Mouse (Mus musculus) right cerebral cortex, postnatal 10 days (tissue): Measurements from ENCODE around the gene Vwa8.

ENCODE experiments used
- DNase-seq, 2 experiments: peaks; one replicate each; pipeline ENCODE4 v3.0.0; 2021; ENCODE audit warnings: low spot score in 2 of 2

Vwa8 gene

DNA sequence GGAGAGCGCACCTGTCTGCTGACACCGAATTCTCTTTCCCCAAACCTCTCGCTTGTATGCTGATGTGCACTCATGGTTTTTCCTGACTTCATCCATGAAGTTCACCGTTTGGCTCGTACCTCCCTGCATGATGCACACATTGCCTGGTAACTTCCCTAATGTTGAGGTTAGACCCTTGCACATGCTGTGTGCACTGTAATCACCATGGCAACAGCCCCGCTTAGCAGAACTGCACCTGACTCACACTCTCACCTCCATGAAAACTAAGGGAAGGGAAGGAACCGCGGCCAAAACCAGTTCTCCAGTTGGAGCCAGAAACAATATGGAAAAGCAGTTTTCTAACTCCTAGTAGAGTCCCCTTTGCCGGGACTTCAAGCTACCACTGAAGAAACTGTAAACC lies 294.8 kb downstream of the Vwa8 start:
- no peak for DNase-seq

DNA sequence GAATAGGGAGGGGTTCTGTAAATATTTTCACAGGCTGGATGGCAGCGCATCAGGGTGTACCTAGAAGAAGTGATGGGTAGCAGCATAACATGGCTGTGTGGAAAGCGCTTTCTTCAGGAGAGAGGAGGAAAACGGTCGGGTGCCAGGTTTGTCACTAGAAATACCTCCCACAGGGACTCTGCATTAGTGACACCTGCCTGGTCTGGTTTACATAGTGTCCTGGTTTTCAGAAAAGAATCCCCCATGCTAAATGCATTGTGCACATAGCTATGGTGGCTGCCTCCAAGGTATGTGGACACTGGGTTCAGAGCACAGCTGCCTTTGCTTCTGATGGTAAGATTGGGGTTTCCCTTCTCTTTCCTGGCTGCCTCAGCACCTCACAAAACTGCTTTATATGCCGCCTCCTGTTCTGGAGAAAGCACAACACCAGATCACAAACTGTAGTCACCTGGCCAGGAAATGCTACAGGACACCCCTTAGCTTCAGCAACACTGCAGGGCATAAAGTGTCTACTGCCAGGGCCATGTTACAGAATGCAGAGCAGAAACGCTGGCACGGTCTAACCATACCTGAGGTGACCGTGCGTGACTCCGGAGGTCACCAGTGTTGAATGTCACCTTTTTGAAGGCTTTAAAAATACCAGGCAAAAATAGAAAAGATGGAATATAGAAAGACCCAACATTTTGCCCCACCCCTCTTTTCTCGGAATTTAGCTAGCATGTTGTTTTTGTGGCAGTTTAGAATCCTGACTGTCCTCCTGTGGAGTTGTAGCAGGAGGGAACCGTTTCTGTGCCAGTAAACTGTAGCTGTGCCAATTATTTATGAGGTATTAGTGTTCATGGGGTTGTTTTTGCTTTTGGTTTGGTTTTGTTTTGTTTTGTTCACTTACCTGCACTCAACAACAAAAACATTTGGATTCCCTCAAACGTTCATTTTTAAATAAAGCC lies 295.7 kb downstream of the Vwa8 start:
- no peak for DNase-seq

DNA sequence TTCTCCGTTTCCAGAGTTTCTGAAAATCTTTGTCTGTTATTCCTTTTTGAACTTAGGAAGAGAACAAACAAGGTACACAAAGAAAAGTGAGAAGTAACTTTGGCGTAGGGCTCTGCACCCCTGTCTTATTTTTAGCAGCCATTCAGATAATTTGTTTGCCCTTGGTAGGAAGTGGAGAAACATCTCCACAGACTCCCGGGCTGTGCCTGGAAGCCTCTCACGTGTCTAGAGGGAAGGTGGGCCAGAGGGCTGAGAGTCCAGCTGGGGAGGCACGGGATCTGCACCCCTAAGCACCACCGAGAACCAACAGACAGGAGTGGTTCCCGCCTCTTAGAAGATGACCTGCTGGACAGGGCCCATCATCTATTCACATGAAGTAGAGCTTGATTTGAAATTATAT lies 302.9 kb downstream of the Vwa8 start:
- DNase-seq, result no peak

DNA sequence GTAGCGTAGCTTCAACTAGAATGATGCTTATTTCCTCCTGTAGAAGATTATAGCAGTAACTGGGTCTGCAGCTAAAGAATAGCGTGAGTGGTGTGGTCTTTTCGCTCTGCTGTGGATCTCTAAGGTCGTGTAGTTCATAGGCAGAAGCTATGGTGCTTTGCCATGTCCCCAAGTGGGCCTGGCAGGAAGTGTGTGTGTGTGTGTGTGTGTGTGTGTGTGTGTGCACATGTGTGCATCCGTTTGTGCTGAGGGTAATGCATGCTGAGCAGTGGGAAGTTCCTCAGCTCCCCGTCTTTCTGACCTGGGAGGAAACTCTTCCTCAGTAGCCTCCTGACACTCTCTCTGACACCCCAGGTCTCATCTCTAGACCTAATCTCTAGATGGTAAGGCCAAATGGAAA lies 305.0 kb downstream of the Vwa8 start:
- DNase-seq, result no peak

DNA sequence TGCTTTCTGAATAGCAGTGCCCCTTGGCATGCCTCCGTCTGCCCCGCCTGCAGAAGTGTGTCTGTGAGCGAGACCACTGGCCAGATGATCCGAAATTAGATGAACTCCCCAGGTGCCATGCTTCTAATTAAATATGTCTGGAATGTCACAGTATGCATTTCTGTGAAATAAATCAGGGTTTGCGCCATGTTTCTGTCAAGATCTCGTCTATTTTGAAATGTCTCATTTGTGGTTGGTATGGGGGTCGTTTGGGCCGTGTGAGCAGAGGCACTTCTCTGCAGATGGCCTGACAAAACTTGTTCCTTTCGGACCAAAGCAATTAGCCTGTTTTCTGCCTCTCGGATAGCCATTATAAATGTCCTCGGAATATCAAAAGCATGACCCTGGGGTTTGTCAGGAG lies 306.1 kb downstream of the Vwa8 start:
- no peak for DNase-seq

DNA sequence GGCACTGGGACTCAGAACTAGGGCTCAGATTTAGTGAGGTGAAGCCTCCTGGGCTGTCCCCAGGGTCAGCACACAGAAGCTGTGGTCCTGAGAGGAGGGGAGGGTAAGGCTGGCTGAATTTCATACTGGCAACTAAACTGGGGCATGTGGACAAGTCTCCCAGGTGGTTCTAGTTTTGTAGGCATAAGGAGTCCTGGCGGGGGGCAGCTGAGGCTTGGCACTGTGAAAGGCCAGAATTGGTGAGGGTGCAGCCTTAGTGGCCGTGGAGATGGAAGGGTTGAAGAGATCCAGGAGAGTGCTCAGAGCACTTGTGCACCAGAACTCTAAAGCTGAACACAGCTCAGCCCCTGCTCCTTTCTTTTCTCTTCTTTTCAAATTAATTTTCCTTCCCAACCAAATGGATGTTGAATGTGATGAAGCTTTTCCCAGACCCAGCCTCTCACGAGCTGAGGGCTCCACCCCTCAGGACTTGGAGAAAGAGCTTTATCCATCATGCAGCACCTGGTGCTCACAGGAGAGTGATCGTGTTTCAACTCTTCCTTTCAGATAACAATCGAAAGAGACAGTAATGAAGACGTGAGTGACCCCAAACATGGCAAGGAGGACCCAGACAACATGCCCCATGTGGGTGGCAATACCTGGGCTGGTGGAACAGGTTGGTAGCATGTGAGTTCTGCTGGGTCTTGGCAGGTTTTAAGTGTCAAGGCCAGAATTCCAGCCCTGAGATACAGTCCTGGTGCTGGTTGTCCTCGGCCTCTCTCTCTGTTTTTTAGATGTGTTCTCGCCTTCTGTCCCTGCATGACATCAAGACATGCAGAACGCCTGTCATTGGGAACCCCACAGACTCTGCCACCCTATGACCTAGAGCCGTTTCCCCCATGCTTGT lies 307.9 kb downstream of the Vwa8 start:
- DNase-seq, result no peak

DNA sequence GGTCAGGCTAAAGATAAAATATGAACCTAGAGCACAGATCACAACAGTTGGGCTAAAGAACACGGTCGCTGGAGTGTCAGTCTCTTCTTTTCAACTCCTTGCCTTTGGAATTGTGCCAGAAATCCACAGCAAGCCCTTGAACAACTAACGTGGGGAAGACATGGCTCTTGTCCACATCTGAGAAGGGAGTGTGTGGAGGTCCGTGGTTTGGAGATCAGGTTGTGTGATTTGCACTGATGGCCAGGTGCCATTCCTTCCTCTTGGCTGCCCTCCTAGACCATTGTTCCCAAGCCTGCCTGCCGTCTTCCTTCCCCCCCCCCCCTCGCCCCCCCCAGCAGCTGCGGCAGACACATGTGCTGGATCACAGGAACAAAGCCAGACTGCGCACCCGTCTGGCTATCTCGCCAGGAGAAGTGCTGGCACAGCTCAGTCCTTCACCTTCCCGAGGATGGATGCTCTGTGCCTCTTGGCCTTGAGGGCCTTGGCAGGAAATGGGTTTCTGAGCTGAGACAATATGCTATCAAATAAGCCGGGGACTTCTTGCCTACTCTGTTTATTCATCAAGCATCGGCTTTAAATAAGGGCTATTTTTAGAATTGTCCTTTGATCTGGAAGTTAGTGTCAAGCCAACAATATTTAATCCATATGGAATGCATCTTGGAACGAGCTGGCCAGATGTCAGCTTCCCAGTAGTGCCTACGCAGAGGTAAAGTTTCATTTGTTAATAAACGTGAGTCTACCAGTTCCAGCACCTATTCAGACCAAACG lies 308.8 kb downstream of the Vwa8 start:
- DNase-seq, result peak in 1 of 2 experiments; percentile 35

DNA sequence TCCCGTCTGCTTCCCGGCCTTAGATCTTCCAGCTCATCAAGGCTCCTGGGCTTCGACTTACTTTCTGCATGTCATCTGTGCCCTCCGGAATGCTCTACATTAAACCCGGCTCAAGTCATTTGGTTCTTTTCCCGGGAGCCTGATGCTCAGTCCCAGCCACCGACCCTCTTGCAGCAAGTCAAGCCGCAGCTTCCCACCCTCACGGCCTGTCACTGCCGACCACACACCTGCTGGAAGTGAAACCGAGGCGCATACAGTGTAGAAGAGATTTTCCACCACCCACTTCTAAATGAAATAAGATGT lies 309.3 kb downstream of the Vwa8 start:
- DNase-seq, result no peak

DNA sequence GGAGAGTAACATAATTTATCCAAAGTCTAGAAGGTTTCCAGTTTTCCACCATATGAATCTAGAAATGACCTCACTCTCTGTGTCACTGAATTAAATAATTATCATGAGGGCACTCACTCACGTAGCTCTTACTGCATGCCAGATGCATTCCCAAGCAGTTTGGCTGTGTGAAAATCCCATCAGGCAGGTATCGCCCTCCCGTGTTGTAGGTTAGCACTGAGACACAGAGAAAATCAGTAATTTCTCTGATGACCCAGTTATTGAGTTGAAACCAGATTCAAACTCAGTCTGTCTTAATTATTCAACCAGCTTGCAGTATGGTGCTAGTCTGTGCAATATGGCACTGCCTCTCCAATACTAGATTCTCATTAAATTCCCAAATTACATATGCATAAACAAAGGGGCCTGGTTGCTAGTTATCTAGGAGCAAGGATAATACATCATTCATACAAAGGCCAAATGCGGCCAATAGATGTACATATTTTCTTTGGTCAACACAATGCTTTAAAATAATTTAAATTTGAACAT lies 309.9 kb downstream of the Vwa8 start:
- no peak for DNase-seq

DNA sequence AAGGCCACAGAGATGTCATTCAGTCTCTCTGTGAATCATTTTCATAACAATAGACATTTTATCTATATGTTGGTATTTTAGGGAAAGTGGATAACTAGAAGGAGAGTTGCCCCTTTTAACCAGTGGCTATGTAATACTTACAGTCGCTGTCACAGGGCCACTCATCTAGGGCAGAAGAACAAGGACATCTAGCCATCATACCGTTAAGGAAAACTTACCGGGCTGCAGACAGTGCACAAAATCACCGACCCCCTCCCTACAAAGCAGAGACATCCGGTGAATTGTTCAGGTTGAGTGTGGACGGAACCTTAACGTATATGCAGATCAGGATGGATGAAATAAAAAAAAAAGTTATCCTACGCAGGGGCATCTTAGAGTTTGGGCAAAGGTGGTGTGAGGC lies 310.6 kb downstream of the Vwa8 start:
- DNase-seq, result no peak

DNA sequence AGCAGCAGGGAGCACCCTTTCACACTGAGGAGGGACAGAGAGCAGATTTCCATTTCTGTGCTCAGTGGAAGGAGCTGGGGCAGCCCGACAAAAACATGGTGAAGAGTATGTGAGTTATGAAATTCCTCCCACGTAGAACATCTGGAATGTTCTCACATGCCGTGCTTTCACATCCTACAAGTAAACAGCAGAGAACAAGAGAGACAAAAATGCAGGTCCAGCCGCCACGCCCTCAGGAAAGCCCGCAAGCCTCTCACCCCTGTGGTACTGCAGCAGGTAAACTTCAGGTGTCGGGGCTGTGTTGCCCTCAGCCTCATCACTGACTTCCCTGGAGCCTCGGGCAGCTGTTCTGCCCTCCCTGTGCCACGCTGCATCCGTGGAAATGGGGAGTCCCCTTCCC lies 311.6 kb downstream of the Vwa8 start:
- no peak for DNase-seq

DNA sequence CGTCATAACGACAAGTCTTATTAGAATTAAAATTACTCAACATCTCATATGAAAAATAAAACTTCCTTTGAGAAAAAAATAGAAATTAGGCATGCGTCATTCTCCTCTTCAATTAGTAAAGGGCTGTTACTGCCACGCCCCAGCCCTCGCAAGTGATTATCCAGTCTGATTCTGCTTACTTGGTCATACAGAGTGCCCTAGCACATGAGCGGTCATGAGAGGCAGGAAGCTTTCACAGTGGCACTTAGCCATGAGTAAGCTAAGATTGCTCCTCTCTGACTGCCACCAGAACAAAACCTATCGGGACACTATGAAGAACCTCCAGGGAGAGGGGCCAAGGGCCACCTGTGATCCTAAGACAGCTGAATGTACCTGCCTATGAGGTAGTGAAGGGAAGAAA lies 312.1 kb downstream of the Vwa8 start:
- DNase-seq, result no peak

DNA sequence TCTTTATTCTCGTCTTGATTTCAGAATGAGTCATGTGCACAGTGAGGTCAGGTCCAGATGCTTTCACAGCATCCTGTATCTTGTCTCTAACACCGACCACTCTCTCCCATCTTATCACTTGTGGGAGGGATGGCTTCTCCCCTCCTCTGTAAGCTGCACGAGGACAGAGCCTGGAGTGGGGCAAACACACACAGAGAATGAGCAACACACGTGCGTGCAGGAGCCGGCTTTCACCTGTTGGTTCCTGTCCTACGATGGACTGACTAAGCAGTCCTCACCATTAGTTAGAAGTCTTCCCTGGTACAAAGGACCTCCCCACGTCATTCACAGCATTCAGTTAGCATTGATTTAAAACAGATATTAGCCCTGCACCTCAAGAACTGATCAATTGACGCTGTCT lies 312.9 kb downstream of the Vwa8 start:
- no peak for DNase-seq

DNA sequence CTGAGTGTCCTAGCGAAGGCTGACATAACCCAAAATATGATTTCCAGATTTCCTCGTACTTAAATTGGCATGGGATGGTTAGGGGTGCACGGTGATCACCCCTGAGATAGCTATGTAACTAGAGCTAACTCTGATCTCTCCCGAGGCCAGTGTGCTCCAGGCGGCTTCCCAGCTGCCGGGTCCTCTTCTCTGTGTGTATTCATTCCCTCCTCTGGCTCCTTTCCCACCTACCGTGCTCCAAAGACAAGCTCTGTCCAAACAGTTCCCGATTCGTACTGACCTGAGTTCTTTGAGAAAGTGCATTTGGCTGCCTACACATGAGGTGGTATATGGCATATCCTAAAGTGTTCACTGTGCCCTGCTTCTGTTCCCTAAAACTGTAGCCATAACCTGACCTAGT lies 313.8 kb downstream of the Vwa8 start:
- DNase-seq, result peak in 1 of 2 experiments; percentile 45

DNA sequence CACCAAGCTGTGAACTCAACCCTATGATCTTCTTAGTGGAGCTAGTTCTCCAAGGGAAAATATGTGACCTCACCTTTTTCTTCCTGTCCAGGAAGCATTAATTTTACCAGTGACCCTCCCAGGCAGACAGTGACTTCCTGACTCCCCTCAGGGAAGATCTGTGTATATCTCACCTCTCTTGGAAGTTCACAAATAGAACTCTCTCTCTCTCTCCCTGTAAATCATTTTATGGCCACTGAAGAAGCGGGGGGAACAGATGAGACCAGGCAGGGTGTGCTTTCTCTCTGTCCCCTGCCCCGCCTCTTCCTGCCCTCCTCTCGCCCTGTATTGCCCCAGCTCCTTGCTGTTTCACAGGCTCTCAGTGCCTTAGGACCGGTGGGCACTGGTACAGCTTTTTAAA lies 315.5 kb downstream of the Vwa8 start:
- no peak for DNase-seq

DNA sequence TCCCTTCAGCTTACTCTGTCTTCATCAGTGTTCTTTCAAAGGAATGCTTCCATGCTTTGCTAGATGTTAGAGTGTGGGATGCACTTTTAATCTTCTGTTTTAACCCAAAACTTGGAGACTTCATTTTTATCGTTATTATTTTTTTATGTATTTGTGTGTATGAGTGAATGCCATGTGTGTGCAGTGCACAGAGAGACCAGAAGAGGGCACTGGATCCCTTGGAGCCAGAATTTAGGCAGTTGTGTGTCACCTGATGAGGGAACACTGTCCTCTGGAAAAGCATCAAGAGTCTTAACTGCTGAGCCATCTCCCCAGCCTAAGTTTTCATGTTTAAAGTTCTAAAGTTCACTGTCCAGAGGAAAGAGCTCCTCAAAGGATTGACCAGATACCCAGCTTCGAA lies 316.1 kb downstream of the Vwa8 start:
- no peak for DNase-seq

DNA sequence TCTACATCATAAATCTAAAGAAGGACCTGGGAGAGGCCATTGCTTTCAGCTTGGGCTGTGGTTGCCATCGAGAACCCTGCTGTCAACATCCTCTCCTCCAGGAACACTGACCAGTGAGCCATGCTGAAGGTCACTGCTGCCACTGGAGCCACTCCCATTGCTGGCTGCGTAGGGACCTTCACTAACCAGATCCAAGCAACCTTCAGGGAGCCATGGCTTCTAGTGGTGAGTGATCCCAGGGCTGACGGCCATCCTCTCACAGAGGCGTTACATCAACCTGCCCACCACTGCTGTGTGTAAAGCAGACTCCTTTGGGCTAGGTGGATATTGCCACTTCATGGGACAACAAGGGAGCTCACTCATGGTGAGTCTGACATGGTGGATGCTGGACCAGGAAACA lies 325.7 kb downstream of the Vwa8 start:
- DNase-seq, result no peak

DNA sequence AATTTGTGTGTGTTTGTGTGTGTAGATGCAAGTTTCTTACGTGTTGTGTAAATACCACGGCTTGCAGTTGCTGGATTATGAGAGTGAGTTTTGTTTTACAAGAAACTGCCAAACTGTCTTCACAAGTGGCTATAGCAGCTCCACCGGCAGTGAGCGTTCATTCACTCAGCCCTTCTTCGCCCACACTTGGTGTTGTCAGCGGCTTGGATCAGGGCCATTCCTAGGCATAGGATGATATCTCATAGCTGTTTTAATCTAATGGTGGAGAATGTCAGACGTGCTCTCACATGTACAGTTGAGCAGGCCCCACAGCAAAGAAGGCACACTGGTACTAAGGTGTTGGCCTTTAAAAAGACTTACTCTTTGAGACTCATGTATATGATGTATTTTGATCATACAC lies 328.9 kb downstream of the Vwa8 start:
- peak; percentile 60 to 67 for DNase-seq

DNA sequence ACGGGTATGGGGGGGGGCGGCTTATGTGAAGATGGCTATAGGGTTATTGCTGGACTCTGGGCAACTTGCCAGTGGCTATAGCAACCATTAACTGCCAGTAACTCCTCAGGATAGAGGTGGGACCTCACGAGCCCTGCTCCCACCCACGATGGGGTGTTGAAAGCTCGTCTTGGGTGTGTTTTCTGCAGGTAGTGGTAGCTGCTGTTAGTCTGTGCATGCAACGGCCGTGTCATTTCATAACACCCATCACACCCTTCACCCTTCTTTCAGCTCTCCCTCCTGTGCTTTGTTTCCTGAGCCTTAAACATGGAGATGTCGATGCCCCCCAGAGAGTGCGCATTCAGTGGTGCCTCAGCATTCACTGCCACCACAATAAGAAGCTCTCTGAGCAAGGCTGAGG lies 329.4 kb downstream of the Vwa8 start:
- DNase-seq, result no peak

DNA sequence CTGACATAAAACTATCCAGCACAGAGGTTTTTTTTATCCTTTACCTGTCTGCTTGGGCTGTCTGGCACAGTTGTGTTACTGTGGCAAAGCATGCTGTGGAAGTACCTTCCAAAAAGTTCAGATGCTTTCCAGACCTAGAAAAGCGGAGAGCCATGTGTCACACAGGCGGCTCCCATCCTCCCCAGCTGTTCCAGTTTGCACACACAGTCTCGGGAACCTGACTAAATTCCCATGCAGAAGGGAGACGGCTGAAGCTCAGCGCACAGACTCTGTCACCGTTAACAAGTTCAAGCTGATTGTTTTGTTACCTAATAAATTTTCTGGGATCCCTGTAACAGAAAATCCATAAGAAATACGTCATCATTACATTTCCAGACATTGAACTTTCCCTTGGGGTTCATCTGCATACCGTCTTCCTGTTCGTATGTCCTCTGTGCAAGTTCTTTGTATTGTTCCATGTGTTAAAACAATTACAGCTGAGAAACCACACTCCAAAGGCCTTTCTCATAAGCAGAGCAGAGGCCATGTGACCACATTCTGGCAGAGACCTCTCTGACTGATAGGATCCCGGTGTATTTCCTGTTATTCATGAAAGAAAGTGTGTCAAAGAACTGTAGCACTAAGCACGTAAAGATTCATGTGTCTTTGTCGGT lies 331.4 kb downstream of the Vwa8 start:
- peak in 1 of 2 experiments; percentile 44 for DNase-seq

DNA sequence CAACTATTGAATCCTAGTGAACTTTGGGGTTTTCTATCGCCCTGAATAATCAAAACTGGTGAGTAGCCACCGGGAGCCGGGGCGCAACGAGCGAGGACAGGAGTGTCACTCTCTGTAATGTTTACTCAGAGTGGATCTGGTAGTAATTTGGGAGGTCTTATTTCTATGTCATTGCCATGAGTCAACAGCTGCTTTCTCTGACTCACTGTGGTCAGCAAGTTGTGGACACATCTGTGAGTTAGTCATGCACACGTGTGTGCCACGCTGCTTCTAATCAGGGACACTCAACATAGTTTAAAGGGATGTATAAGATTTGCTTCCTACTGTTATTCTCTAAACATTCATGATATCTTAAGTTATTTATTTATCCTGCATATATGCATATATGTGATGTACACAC lies 332.9 kb downstream of the Vwa8 start:
- no peak for DNase-seq

DNA sequence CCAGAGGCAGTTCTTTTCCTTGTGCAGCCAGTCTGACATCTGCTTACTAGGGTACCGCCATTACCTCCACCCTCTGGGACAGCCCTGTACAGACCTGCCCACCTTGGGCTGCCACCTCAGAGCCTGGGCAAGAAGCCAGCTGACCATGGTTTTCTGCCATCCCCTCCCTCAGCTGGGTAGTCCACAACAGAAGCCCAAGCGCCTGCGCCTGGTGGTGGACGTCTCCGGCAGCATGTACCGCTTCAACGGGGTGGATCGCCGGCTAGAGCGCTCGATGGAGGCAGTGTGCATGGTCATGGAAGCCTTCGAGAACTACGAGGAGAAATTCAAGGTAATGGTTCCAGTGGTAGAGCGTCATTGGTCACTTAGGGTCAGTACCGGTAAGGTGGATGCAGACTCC lies 333.9 kb downstream of the Vwa8 start:
- DNase-seq, result no peak
